Mouse (Mus musculus) adrenal gland, postnatal 0 days (tissue): ENCODE results near the gene Krt34. TPM values are rescaled to one million over a fixed set of nuclear protein-coding genes. Genes with fewer than 3 reads are reported as not detected.

Experiments
- polyA plus RNA-seq: library from polyadenylated mRNA; unstranded; fragments of >200 nt; fragmentation: Nextera tagmentation; extraction: Ambion mirVana; gene quantifications from 2 replicates; pipeline ENCODE4 v1.2.1, GENCODE M21; 2015

Gene Krt34
- not detected in 2 replicates for polyA plus RNA-seq

GRCm38 (mm10) chr11:100041454-100041853, at the start of gene Krt34:
Gene Krt34 (minus strand): TSS chr11:100041554.

GRCm38 (mm10) chr11:100087861-100088260, 46.5 kb upstream of the Krt34 start, which contains the start of gene Krt32:
Gene Krt32 (minus strand): TSS chr11:100088226.

GRCm38 (mm10) chr11:100050451-100050850, 9.1 kb upstream of the Krt34 start, which contains the start of gene Krt31:
Gene Krt31 (minus strand): TSS chr11:100050551.

GRCm38 (mm10) chr11:100029768-100030167, 11.6 kb downstream of the Krt34 start, which contains the start of gene Krt33b:
Gene Krt33b (minus strand): TSS chr11:100029868.

GRCm38 (mm10) chr11:100016112-100016511, 25.2 kb downstream of the Krt34 start, which contains the start of gene Krt33a:
Gene Krt33a (minus strand): TSS chr11:100016212.

GRCm38 (mm10) chr11:99993620-99994383, 47.6 kb downstream of the Krt34 start, which contains the start of gene Krtap17-1:
Gene Krtap17-1 (minus strand): TSS chr11:99993994.

Other genes with a start within 250 kb of the Krt34 start
- gene Gm11596, start 248.1 kb downstream of the Krt34 start, polyA plus RNA-seq = not detected in 2 replicates
- not detected in 2 replicates for gene Gm11569, start 242.6 kb downstream of the Krt34 start, polyA plus RNA-seq
- not detected in 2 replicates for gene Gm11554, start 237.1 kb downstream of the Krt34 start, polyA plus RNA-seq
- gene Krtap4-13, start 231.7 kb downstream of the Krt34 start, polyA plus RNA-seq = not detected in 2 replicates
- gene Gm11564, start 225.9 kb downstream of the Krt34 start, polyA plus RNA-seq = not detected in 2 replicates
- not detected in 2 replicates for gene 2300003K06Rik, start 203.5 kb downstream of the Krt34 start, polyA plus RNA-seq
- gene Krtap4-16, start 189.9 kb downstream of the Krt34 start, polyA plus RNA-seq = not detected in 2 replicates
- not detected in 2 replicates for gene Gm11568, start 183.6 kb downstream of the Krt34 start, polyA plus RNA-seq
- gene Gm11559, start 177.1 kb downstream of the Krt34 start, polyA plus RNA-seq = not detected in 2 replicates
- not detected in 2 replicates for gene Krtap9-1, start 168.2 kb downstream of the Krt34 start, polyA plus RNA-seq
- not detected in 2 replicates for gene Gm11567, start 162.4 kb downstream of the Krt34 start, polyA plus RNA-seq
- not detected in 2 replicates for gene Krtap31-1, start 133.6 kb downstream of the Krt34 start, polyA plus RNA-seq
- not detected in 2 replicates for gene Gm11565, start 126.8 kb downstream of the Krt34 start, polyA plus RNA-seq
- not detected in 2 replicates for gene Krtap31-2, start 105.3 kb downstream of the Krt34 start, polyA plus RNA-seq
- gene Krtap9-5, start 93.1 kb downstream of the Krt34 start, polyA plus RNA-seq = not detected in 2 replicates
- gene Krtap29-1, start 62.5 kb downstream of the Krt34 start, polyA plus RNA-seq = not detected in 2 replicates
- not detected in 2 replicates for gene Krtap16-1, start 55.0 kb downstream of the Krt34 start, polyA plus RNA-seq
- not detected in 2 replicates for gene Krtap17-1, start 47.6 kb downstream of the Krt34 start, polyA plus RNA-seq
- not detected in 2 replicates for gene Krt33a, start 25.3 kb downstream of the Krt34 start, polyA plus RNA-seq
- not detected in 2 replicates for gene Krt33b, start 11.7 kb downstream of the Krt34 start, polyA plus RNA-seq
- gene Krt31, start 9.0 kb upstream of the Krt34 start, polyA plus RNA-seq = not detected in 2 replicates
- gene Krt32, start 46.7 kb upstream of the Krt34 start, polyA plus RNA-seq = not detected in 2 replicates
- not detected in 2 replicates for gene Krt35, start 54.7 kb upstream of the Krt34 start, polyA plus RNA-seq
- gene Krt36, start 64.1 kb upstream of the Krt34 start, polyA plus RNA-seq = 0.12 and 0.14 TPM in 2 replicates
- gene Krt13, start 80.0 kb upstream of the Krt34 start, polyA plus RNA-seq = 0.33 and 5.9 TPM in 2 replicates
- gene Krt15, start 94.4 kb upstream of the Krt34 start, polyA plus RNA-seq = 0.66 and 2.0 TPM in 2 replicates
- 37.9 and 40.8 TPM in 2 replicates for gene Krt19, start 107.1 kb upstream of the Krt34 start, polyA plus RNA-seq
- 0.08 TPM in 1 of 2 replicates, not detected in the other for gene Krt9, start 151.7 kb upstream of the Krt34 start, polyA plus RNA-seq
- gene Krt14, start 166.0 kb upstream of the Krt34 start, polyA plus RNA-seq = 9.3 and 9.4 TPM in 2 replicates
- gene Krt16, start 207.3 kb upstream of the Krt34 start, polyA plus RNA-seq = not detected in 2 replicates
- 0.72 and 0.82 TPM in 2 replicates for gene Krt17, start 219.5 kb upstream of the Krt34 start, polyA plus RNA-seq
- gene Krt42, start 228.3 kb upstream of the Krt34 start, polyA plus RNA-seq = not detected in 2 replicates